Mouse (Mus musculus): ENCODE results near the gene Vps16. TPM values are rescaled to one million over a fixed set of nuclear protein-coding genes. Genes with fewer than 3 reads are reported as not detected.

The Vps16 gene
- total RNA-seq, 2 experiments from 2014 or later: 78.0 to 78.3 TPM

GRCm38 (mm10) chr2:130414094-130414856 is 9.9 kb upstream of the Vps16 start:
- DNase-seq (ENCODE audit: low spot score in 2 of 2): no peak
- intact Hi-C loops (cut with DNase I): no loop called here

- intact Hi-C loops (cut with DNase I): no loop called here
- no peak for DNase-seq (ENCODE audit: low spot score in 2 of 2)
Measured at GRCm38 (mm10) chr2:130421781-130422620, 2.1 kb upstream of the Vps16 start.

- DNase-seq (ENCODE audit: low spot score in 2 of 2): peak; percentile 85 to 86
- intact Hi-C loops (cut with DNase I): no loop called here
Measured at GRCm38 (mm10) chr2:130423397-130424125, 578 bp upstream of the Vps16 start.

GRCm38 (mm10) chr2:130425112-130425511 is 973 bp downstream of the Vps16 start:
- DNase-seq (ENCODE audit: low spot score in 2 of 2): no peak
- intact Hi-C loops (cut with DNase I): no loop called here

- intact Hi-C loops (cut with DNase I): no loop called here
- DNase-seq (ENCODE audit: low spot score in 2 of 2): no peak
Measured at GRCm38 (mm10) chr2:130429851-130430250, 5.7 kb downstream of the Vps16 start.

- no peak for DNase-seq (ENCODE audit: low spot score in 2 of 2)
- intact Hi-C loops (cut with DNase I): no loop called here
Measured at GRCm38 (mm10) chr2:130430484-130430883, 6.3 kb downstream of the Vps16 start.

GRCm38 (mm10) chr2:130432157-130432556 is 8.0 kb downstream of the Vps16 start:
- DNase-seq (ENCODE audit: low spot score in 2 of 2): no peak
- intact Hi-C loops (cut with DNase I): no loop called here

GRCm38 (mm10) chr2:130433152-130433551 is 9.0 kb downstream of the Vps16 start:
- intact Hi-C loops (cut with DNase I): no loop called here
- DNase-seq (ENCODE audit: low spot score in 2 of 2): no peak

- no peak for DNase-seq (ENCODE audit: low spot score in 2 of 2)
- intact Hi-C loops (cut with DNase I): no loop called here
Measured at GRCm38 (mm10) chr2:130436769-130437168, 12.6 kb downstream of the Vps16 start.

- no peak for DNase-seq (ENCODE audit: low spot score in 2 of 2)
- intact Hi-C loops (cut with DNase I): no loop called here
Measured at GRCm38 (mm10) chr2:130438861-130439260, 14.7 kb downstream of the Vps16 start.

GRCm38 (mm10) chr2:130439840-130440480 is 15.8 kb downstream of the Vps16 start:
- DNase-seq (ENCODE audit: low spot score in 2 of 2): no peak
- intact Hi-C loops (cut with DNase I): no loop called here

GRCm38 (mm10) chr2:130442162-130442561 is 18.0 kb downstream of the Vps16 start:
- intact Hi-C loops (cut with DNase I): no loop called here

GRCm38 (mm10) chr2:130448449-130448848 is 24.3 kb downstream of the Vps16 start:
- no peak for DNase-seq (ENCODE audit: low spot score in 2 of 2)
- intact Hi-C loops (cut with DNase I): no loop called here

More at GRCm38 (mm10) chr2:130442162-130442561, 18.0 kb downstream of the Vps16 start:
- no peak for DNase-seq (ENCODE audit: low spot score in 2 of 2)

GRCm38 (mm10) chr2:130449021-130449793 is 25.1 kb downstream of the Vps16 start:
- intact Hi-C loops (cut with DNase I): no loop called here
- DNase-seq (ENCODE audit: low spot score in 2 of 2): no peak

GRCm38 (mm10) chr2:130449794-130450433 is 25.8 kb downstream of the Vps16 start, which contains the start of gene Ptpra:
Gene Ptpra (plus strand): TSS chr2:130450278.
- peak; percentile 94 for DNase-seq (ENCODE audit: low spot score in 2 of 2)
- intact Hi-C loops (cut with DNase I): loop anchor here (1.0 to 5.0 kb wide), 3 partner anchors 42 to 79 kb away; no protein-coding TSS in a partner anchor

GRCm38 (mm10) chr2:130450434-130450796 is 26.3 kb downstream of the Vps16 start:
- DNase-seq (ENCODE audit: low spot score in 2 of 2): peak; percentile 80 to 87
- intact Hi-C loops (cut with DNase I): loop anchor here (1.0 to 5.0 kb wide), 3 partner anchors 42 to 78 kb away; no protein-coding TSS in a partner anchor

- DNase-seq (ENCODE audit: low spot score in 2 of 2): no peak
- intact Hi-C loops (cut with DNase I): loop anchor here (2.0 to 5.0 kb wide), 2 partner anchors 41 to 78 kb away; no protein-coding TSS in a partner anchor
Measured at GRCm38 (mm10) chr2:130451086-130451726, 27.1 kb downstream of the Vps16 start.

GRCm38 (mm10) chr2:130451727-130452090 is 27.6 kb downstream of the Vps16 start:
- DNase-seq (ENCODE audit: low spot score in 2 of 2): no peak
- intact Hi-C loops (cut with DNase I): loop anchor here (2.0 to 5.0 kb wide), 2 partner anchors 41 to 77 kb away; no protein-coding TSS in a partner anchor
